Mouse (Mus musculus) kidney, postnatal 0 days (tissue): ENCODE measurements at regions not wholly inside any gene's neighbourhood (a gene's known extent, or its start where the extent isn't known, plus 50 kb on each side); places are given as distances from the start of the nearest gene placed in this dataset.

Experiments used
- ATAC-seq: fragments of 200-750 bp; cut with Nextera tagmentation; replicated peaks from 2 replicates; pipeline ENCODE4 v1.8.0; 2017; ENCODE audit warnings: low read depth, moderate number of reproducible peaks, moderate TSS enrichment, moderate library complexity; ENCODE audit not compliant: low FRiP score
- DNase-seq: peaks from one replicate; pipeline ENCODE4 v3.0.0-alpha.2; 2016; ENCODE audit warnings: low spot score
- H3K27ac ChIP-seq: fragments of 300-500 bp; sonication (generic); 2 replicates; pipeline ENCODE4 v1.5.1; 2014; ENCODE audit warnings: mild to moderate bottlenecking
- H3K27me3 ChIP-seq: fragments of 300-500 bp; sonication (generic); 2 replicates; pipeline ENCODE4 v1.6.1; 2014; ENCODE audit warnings: low read length, mixed read lengths; ENCODE audit not compliant: insufficient read depth
- H3K36me3 ChIP-seq: fragments of 300-500 bp; sonication (generic); 2 replicates; pipeline ENCODE4 v1.6.1; 2014; ENCODE audit warnings: low read length, mixed read lengths; ENCODE audit not compliant: insufficient read depth
- H3K4me1 ChIP-seq: fragments of 300-500 bp; sonication (generic); replicated peaks from 2 replicates; pipeline ENCODE4 v1.6.1; 2014; ENCODE audit warnings: antibody characterized with exemption, low read length, mixed read lengths; ENCODE audit not compliant: insufficient read depth
- H3K4me2 ChIP-seq: fragments of 300-500 bp; sonication (generic); 2 replicates; pipeline ENCODE4 v1.6.1; 2014; ENCODE audit warnings: mild to moderate bottlenecking, low read length, moderate library complexity, mixed read lengths
- H3K4me3 ChIP-seq: fragments of 300-500 bp; sonication (generic); replicated peaks from 2 replicates; pipeline ENCODE4 v1.5.1; 2014; ENCODE audit warnings: low read depth, low read length
- H3K9ac ChIP-seq: fragments of 300-500 bp; sonication (generic); 2 replicates; pipeline ENCODE4 v1.6.1; 2014; ENCODE audit warnings: low read depth, low read length
- H3K9me3 ChIP-seq: fragments of 300-500 bp; sonication (generic); replicated peaks from 2 replicates; pipeline ENCODE4 v1.6.1; 2016; ENCODE audit warnings: low read length, inconsistent platforms, mixed read lengths
- CTCF ChIP-seq: IDR thresholded peaks from 2 replicates; pipeline ENCODE4 v1.5.1; 2016; ENCODE audit warnings: antibody characterized with exemption, low read depth, mild to moderate bottlenecking, moderate library complexity
- WGBS: fragments of 180-500 bp; shearing (Covaris S2); extraction: QIAGEN DNeasy Blood & Tissue Kit; methylation state at CpG from one replicate; pipeline ENCODE4 v1.1.7; 2014; 5-methylcytosine and 5-hydroxymethylcytosine counted together

DNA sequence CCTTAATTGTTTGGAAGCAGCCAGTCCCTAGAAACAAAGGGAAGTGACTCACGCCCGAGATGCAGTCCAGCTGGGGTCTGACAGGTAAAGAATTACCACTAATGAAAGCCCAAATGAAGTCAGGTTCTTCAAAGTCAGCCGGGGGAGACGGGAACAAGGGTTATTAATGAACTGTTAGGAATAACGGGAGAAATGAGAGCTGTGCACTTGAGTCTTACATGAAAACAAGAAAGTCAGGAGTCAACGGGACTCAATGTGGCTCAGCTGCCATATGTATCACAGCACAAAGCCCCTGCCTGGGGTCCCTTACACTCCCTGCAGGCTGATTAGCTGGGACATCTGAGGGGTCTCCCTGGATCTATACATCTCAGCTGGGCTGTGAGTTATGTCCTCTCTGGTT lies 354.7 kb upstream of the Adamts9 start:
- Histone ChIP-seq H3K4me2 (no peak overlapping the region), H3K4me3 (no peak overlapping the region), H3K27me3 (no peaks in the 10 kb centered on the region), H3K4me1 (no peaks in the 10 kb centered on the region), H3K9me3 (no peaks in the 10 kb centered on the region), H3K9ac (no peak overlapping the region), H3K27ac (no peak overlapping the region), H3K36me3 (no peaks in the 10 kb centered on the region)
- ATAC-seq, result no peak; the same call in 1 of the 2 replicates
- no peak for TF ChIP-seq CTCF
- 7% methylated on average over 6 of the region's 6 CpGs for WGBS
- DNase-seq, result peak; percentile 76

DNA sequence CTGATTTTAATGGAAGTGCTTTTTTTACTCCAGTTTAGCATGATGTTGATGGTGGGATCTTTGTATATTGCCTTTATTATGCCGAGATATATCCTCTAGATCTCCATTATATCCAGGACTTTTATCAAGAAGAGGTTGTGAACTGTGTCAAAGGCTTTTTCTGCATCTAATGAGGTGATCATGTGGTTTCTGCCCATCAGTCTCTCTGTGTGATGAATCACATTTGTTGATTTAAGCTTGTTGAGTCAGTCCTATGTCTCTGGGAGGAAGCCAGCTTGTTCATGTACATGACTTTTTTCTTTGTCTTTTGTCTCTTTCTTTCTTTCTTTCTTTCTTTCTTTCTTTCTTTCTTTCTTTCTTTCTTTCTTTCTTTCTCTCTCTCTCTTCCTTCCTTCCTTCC lies 348.4 kb upstream of the Adamts9 start:
- Histone ChIP-seq H3K4me3 (no peak overlapping the region), H3K4me1 (no peaks in the 10 kb centered on the region), H3K27me3 (no peaks in the 10 kb centered on the region), H3K9ac (no peak overlapping the region), H3K36me3 (no peaks in the 10 kb centered on the region), H3K4me2 (no peak overlapping the region), H3K27ac (no peak overlapping the region), H3K9me3 (no peaks in the 10 kb centered on the region)
- ATAC-seq (no peak), DNase-seq (no peak)
- TF ChIP-seq CTCF, result no peak
- 85% methylated on average over 1 of the region's 1 CpGs for WGBS

DNA sequence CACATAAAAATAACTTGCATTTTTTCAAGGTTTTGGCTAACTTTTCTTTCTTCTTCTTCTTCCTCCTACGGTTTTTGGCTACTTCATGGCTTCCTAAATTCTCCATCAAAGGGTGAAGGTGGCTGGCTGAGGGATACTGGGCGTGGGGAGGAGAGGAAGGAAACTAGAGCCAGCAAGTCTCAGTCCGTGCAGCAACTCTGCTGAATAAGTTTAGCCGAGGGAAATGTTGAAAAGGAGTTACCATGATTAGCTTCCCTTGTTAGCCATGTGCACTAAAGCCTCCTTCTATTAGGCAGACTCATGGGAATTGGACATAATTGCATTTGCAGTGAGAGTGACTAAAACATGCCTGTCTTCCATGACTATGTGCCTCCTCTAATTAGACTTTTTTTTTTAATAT lies 345.1 kb upstream of the Adamts9 start:
- H3K4me2 ChIP-seq, result no peak overlapping the region
- no peak overlapping the region for H3K4me3 ChIP-seq
- H3K36me3 ChIP-seq, result no peaks in the 10 kb centered on the region
- ATAC-seq, result no peak
- no peak for TF ChIP-seq CTCF
- WGBS, result 57% methylated on average over 4 of the region's 4 CpGs
- no peaks in the 10 kb centered on the region for H3K9me3 ChIP-seq
- H3K27ac ChIP-seq, result no peak overlapping the region
- DNase-seq, result no peak
- no peaks in the 10 kb centered on the region for H3K4me1 ChIP-seq
- H3K27me3 ChIP-seq, result no peaks in the 10 kb centered on the region
- no peak overlapping the region for H3K9ac ChIP-seq

DNA sequence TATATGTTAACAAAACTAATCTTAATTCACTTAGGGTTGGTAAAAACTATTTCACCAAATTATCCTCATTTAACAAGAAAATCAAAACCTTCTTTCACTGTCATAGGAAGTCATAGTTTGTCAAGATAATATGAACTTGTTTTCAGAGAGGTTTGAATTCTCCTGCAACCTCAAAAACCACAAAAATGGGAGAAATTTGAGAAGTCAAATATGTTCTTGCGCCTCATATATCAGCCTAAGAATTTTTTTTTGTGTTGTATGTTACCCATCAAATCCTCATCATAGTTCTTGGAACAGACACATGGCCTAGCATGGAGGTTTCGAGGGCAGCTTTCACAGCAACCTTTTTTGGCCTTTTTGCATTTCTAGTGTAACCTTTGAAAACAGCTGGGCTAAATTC lies 342.5 kb upstream of the Adamts9 start:
- no peak overlapping the region for H3K4me2 ChIP-seq
- ATAC-seq (no peak), DNase-seq (peak; percentile 30)
- no peaks in the 10 kb centered on the region for H3K4me1 ChIP-seq
- no peak overlapping the region for H3K9ac ChIP-seq
- no peak for TF ChIP-seq CTCF
- WGBS, result 87% methylated on average over 2 of the region's 2 CpGs
- H3K36me3 ChIP-seq, result no peaks in the 10 kb centered on the region
- H3K27me3 ChIP-seq, result no peaks in the 10 kb centered on the region
- H3K4me3 ChIP-seq, result no peak overlapping the region
- no peaks in the 10 kb centered on the region for H3K9me3 ChIP-seq
- no peak overlapping the region for H3K27ac ChIP-seq

DNA sequence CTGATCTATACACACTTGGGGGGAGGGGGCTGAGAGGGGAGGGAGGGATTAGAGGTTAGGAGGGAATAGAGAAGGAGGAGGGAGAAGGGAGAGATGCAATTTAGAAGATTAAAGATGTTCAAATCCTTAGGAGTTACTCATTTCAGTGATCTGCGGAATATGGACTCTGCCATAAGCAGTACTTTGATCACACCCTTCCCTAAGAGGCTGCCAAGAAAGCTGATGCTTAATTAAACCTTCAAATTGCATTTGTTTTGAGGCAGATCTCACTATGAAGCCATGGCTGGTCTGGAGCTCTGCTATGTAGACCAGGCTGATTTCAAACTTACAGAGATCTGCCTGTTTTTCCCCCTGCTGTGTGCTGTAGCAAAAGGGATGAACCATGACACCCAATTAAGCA lies 338.2 kb upstream of the Adamts9 start:
- DNase-seq (no peak), ATAC-seq (no peak)
- Histone ChIP-seq H3K9ac (no peak overlapping the region), H3K4me1 (no peaks in the 10 kb centered on the region), H3K4me3 (no peak overlapping the region), H3K27ac (no peak overlapping the region), H3K36me3 (no peaks in the 10 kb centered on the region), H3K9me3 (no peaks in the 10 kb centered on the region), H3K27me3 (no peaks in the 10 kb centered on the region), H3K4me2 (no peak overlapping the region)
- no peak for TF ChIP-seq CTCF
- 87% methylated on average over 1 of the region's 1 CpGs for WGBS

DNA sequence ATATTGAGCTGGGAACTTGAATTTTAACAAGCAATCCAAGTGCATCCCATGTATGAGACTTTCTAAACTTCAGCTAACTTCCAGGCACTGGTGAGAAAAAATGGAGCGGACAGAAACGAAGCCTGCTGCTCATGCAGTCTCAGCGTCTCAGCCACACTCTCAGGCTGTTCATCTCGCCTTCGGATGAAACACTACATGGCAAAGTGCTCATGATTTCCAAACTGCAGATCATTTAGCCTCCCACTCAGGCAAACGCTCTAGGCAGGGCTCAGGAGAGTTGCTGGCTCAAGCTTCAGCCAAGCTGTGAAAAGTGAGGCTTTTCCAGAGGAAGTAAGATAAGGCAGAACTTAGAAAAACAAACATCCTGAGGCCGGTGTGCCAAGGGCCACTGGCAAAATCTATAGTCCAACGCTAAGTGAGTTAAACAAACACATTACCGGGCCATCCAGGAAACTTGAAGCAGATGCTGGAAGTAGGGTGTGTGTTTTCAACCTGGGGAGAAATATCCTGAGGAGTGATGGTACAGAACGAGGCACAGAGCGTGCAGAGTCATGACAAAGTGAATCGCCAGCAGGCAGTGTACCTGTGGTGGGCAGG lies 330.7 kb upstream of the Adamts9 start:
- ATAC-seq (no peak), DNase-seq (peak; percentile 57)
- no peak for TF ChIP-seq CTCF
- Histone ChIP-seq H3K9ac (no peak overlapping the region), H3K9me3 (no peaks in the 10 kb centered on the region), H3K36me3 (no peaks in the 10 kb centered on the region), H3K27ac (no peak overlapping the region), H3K4me1 (no peaks in the 10 kb centered on the region), H3K4me2 (no peak overlapping the region), H3K27me3 (no peaks in the 10 kb centered on the region), H3K4me3 (no peak overlapping the region)
- 17% methylated on average over 12 of the region's 12 CpGs for WGBS

DNA sequence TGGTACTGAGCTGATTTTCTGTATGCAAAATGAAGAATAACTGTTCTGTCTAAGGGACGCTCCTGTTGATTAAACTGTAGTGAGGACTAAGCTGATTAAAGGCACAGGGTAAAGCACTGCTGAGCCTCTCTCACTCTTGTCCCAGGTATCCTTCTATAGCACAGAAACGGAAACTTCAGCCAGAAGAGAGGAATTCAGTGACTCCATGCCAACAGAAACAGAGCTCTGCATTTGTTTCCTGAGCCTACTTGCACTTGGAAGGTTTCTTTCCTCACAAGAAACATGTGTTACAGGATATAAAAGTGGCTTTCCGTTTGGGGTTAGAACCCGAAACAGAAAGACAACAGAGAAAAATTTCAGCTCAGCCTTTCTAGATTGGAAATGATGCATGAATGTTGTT lies 328.9 kb upstream of the Adamts9 start:
- ATAC-seq, result no peak
- Histone ChIP-seq H3K27ac (no peak overlapping the region), H3K4me2 (no peak overlapping the region)

More for the DNA sequence above, 328.9 kb upstream of the Adamts9 start:
- H3K4me3 ChIP-seq, result no peak overlapping the region
- H3K27me3 ChIP-seq, result no peaks in the 10 kb centered on the region
- H3K9ac ChIP-seq, result no peak overlapping the region
- no peaks in the 10 kb centered on the region for H3K36me3 ChIP-seq
- no peaks in the 10 kb centered on the region for H3K9me3 ChIP-seq
- no peak for TF ChIP-seq CTCF
- no peaks in the 10 kb centered on the region for H3K4me1 ChIP-seq
- peak; percentile 68 for DNase-seq
- 48% methylated on average over 4 of the region's 4 CpGs for WGBS
